Mouse (Mus musculus): Measurements from ENCODE around the gene Slc40a1. TPM values are rescaled to one million over a fixed set of nuclear protein-coding genes. Genes with fewer than 3 reads are reported as not detected.

Slc40a1 gene
- total and polyA plus RNA-seq, 2 experiments from 2014 or later = 12.9 to 24.8 TPM

GRCm38 (mm10) chr1:45894168-45894912 is 32.0 kb downstream of the Slc40a1 start:
- Histone ChIP-seq H3K4me3 (ENCODE audit: low read depth, low read length) (no peak overlapping the region), H3K27me3 (ENCODE audit: insufficient read depth, low read length) (no peaks in the 10 kb centered on the region), H3K9me3 (ENCODE audit: low read length) (no peaks in the 10 kb centered on the region), H3K4me2 (ENCODE audit: low read depth, low read length, poor library complexity, severe bottlenecking) (no peak overlapping the region), H3K27ac (ENCODE audit: low read depth, low read length) (no peak overlapping the region), H3K4me1 (ENCODE audit: insufficient read depth, low read length) (no peaks in the 10 kb centered on the region), H3K9ac (replicated peaks; ENCODE audit: low read length, poor library complexity, severe bottlenecking) (no peak overlapping the region), H3K36me3 (ENCODE audit: insufficient read depth, low read length) (no peaks in the 10 kb centered on the region)
- no peak for DNase-seq (ENCODE audit: low spot score)
- WGBS = 92% methylated on average over 6 of the region's 6 CpGs
- ATAC-seq (ENCODE audit: low FRiP score) = no peak
- no peak for TF ChIP-seq CTCF (IDR thresholded peaks at IDR 0.05)

GRCm38 (mm10) chr1:45891986-45892385 is 34.3 kb downstream of the Slc40a1 start:
- H3K4me2 ChIP-seq (ENCODE audit: low read depth, low read length, poor library complexity, severe bottlenecking) = no peak overlapping the region
- H3K4me1 ChIP-seq (ENCODE audit: insufficient read depth, low read length) = no peaks in the 10 kb centered on the region
- H3K27ac ChIP-seq (ENCODE audit: low read depth, low read length) = no peak overlapping the region
- 73% methylated on average over 2 of the region's 2 CpGs for WGBS
- no peak overlapping the region for H3K4me3 ChIP-seq (ENCODE audit: low read depth, low read length)
- no peak for TF ChIP-seq CTCF (IDR thresholded peaks at IDR 0.05)
- no peak overlapping the region for H3K9ac ChIP-seq (replicated peaks; ENCODE audit: low read length, poor library complexity, severe bottlenecking)
- ATAC-seq (ENCODE audit: low FRiP score) = no peak
- H3K9me3 ChIP-seq (ENCODE audit: low read length) = no peaks in the 10 kb centered on the region
- no peaks in the 10 kb centered on the region for H3K36me3 ChIP-seq (ENCODE audit: insufficient read depth, low read length)
- no peaks in the 10 kb centered on the region for H3K27me3 ChIP-seq (ENCODE audit: insufficient read depth, low read length)
- no peak for DNase-seq (ENCODE audit: low spot score)

- H3K9me3 ChIP-seq (ENCODE audit: low read length) = no peaks in the 10 kb centered on the region
- no peak for ATAC-seq (ENCODE audit: low FRiP score)
- H3K4me2 ChIP-seq (ENCODE audit: low read depth, low read length, poor library complexity, severe bottlenecking) = no peak within 1 kb of the TSS
- H3K4me1 ChIP-seq (ENCODE audit: insufficient read depth, low read length) = no peaks in the 10 kb centered on the region
- no peak within 1 kb of the TSS for H3K9ac ChIP-seq (replicated peaks; ENCODE audit: low read length, poor library complexity, severe bottlenecking)
- H3K36me3 ChIP-seq (ENCODE audit: insufficient read depth, low read length) = no peaks in the 10 kb centered on the region
- H3K4me3 ChIP-seq (ENCODE audit: low read depth, low read length) = no peak within 1 kb of the TSS
- no peak for DNase-seq (ENCODE audit: low spot score)
- no peaks in the 10 kb centered on the region for H3K27me3 ChIP-seq (ENCODE audit: insufficient read depth, low read length)
- TF ChIP-seq CTCF (IDR thresholded peaks at IDR 0.05) = no peak
- H3K27ac ChIP-seq (ENCODE audit: low read depth, low read length) = no peak within 1 kb of the TSS
Observed at GRCm38 (mm10) chr1:45890173-45890572, 36.1 kb downstream of the Slc40a1 start, which contains the start of gene Gm5269. Gm5269 (minus strand) TSS chr1:45890273.

- no peak for TF ChIP-seq CTCF (IDR thresholded peaks at IDR 0.05)
- Histone ChIP-seq H3K9ac (replicated peaks; ENCODE audit: low read length, poor library complexity, severe bottlenecking) (no peak overlapping the region), H3K4me1 (ENCODE audit: insufficient read depth, low read length) (no peaks in the 10 kb centered on the region), H3K9me3 (ENCODE audit: low read length) (no peaks in the 10 kb centered on the region), H3K4me3 (ENCODE audit: low read depth, low read length) (no peak overlapping the region), H3K4me2 (ENCODE audit: low read depth, low read length, poor library complexity, severe bottlenecking) (no peak overlapping the region), H3K27me3 (ENCODE audit: insufficient read depth, low read length) (no peaks in the 10 kb centered on the region), H3K36me3 (ENCODE audit: insufficient read depth, low read length) (no peaks in the 10 kb centered on the region), H3K27ac (ENCODE audit: low read depth, low read length) (no peak overlapping the region)
- WGBS = 90% methylated on average over 9 of the region's 9 CpGs
- no peak for ATAC-seq (ENCODE audit: low FRiP score)
- no peak for DNase-seq (ENCODE audit: low spot score)
Observed at GRCm38 (mm10) chr1:45886800-45887199, 39.5 kb downstream of the Slc40a1 start.

- no peak for TF ChIP-seq CTCF (IDR thresholded peaks at IDR 0.05)
Observed at GRCm38 (mm10) chr1:45883378-45883777, 42.9 kb downstream of the Slc40a1 start.

GRCm38 (mm10) chr1:45882076-45882475 is 44.2 kb downstream of the Slc40a1 start:
- Histone ChIP-seq H3K27ac (ENCODE audit: low read depth, low read length) (no peak overlapping the region), H3K36me3 (ENCODE audit: insufficient read depth, low read length) (no peaks in the 10 kb centered on the region), H3K4me1 (ENCODE audit: insufficient read depth, low read length) (no peaks in the 10 kb centered on the region), H3K4me2 (ENCODE audit: low read depth, low read length, poor library complexity, severe bottlenecking) (no peak overlapping the region), H3K9me3 (ENCODE audit: low read length) (no peaks in the 10 kb centered on the region), H3K4me3 (ENCODE audit: low read depth, low read length) (no peak overlapping the region), H3K9ac (replicated peaks; ENCODE audit: low read length, poor library complexity, severe bottlenecking) (no peak overlapping the region), H3K27me3 (ENCODE audit: insufficient read depth, low read length) (no peaks in the 10 kb centered on the region)
- ATAC-seq (ENCODE audit: low FRiP score) (no peak), DNase-seq (ENCODE audit: low spot score) (no peak)
- 67% methylated on average over 6 of the region's 6 CpGs for WGBS
- TF ChIP-seq CTCF (IDR thresholded peaks at IDR 0.05) = no peak

More at GRCm38 (mm10) chr1:45883378-45883777, 42.9 kb downstream of the Slc40a1 start:
- Histone ChIP-seq H3K9me3 (ENCODE audit: low read length) (no peaks in the 10 kb centered on the region), H3K4me2 (ENCODE audit: low read depth, low read length, poor library complexity, severe bottlenecking) (no peak overlapping the region), H3K4me3 (ENCODE audit: low read depth, low read length) (no peak overlapping the region), H3K27ac (ENCODE audit: low read depth, low read length) (no peak overlapping the region), H3K9ac (replicated peaks; ENCODE audit: low read length, poor library complexity, severe bottlenecking) (no peak overlapping the region), H3K4me1 (ENCODE audit: insufficient read depth, low read length) (no peaks in the 10 kb centered on the region), H3K36me3 (ENCODE audit: insufficient read depth, low read length) (no peaks in the 10 kb centered on the region), H3K27me3 (ENCODE audit: insufficient read depth, low read length) (no peaks in the 10 kb centered on the region)
- no peak for ATAC-seq (ENCODE audit: low FRiP score)
- DNase-seq (ENCODE audit: low spot score) = no peak

All from midbrain, postnatal 0 days (tissue).